In the genomic region with DNA sequence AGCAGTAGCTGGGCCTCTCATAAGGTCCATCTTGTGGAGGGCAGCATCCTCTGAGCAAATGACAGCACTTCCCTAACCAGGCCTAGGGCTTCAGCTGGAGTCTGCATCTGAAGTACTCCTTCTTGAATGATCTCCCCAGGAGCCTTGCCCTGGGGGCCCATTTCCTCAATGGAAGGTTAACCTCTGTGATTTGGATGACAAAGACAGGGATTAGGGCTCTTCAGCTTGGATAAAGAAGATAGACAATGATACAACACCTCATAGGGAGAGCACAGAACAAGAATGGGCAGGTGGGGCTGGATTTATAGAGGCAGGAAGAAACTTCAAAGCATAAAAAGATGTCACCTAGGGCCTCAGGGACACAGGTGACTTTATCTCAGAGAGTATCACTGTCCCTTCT, we compare ENCODE assay signal across 28 mouse cellular contexts.
"Had no signal": no experiment of that assay in that cellular context is flagged by ENCODE, and none has a peak within 500 bp of the region (broad histone marks: within the 10 kb centered on the region; RNA-seq: fewer than 3 reads in every experiment).

No protein-coding gene starts in this region.

- H3K27ac ChIP-seq: gastrocnemius, adult 2 months; heart, embryonic 10.5 days; hindbrain, embryonic 10.5 days; hindbrain, embryonic 12.5 days; hindbrain, embryonic 14.5 days; intestine, embryonic 15.5 days; kidney, embryonic 15.5 days; kidney, postnatal 0 days; limb, embryonic 13.5 days; limb, embryonic 15.5 days; liver, embryonic 13.5 days; liver, embryonic 15.5 days had no signal

- H3K4me3 ChIP-seq: gastrocnemius, adult 2 months; heart, embryonic 10.5 days; heart, embryonic 12.5 days; hindbrain, embryonic 10.5 days; hindbrain, embryonic 12.5 days; intestine, embryonic 15.5 days; kidney, embryonic 15.5 days; limb, embryonic 13.5 days; limb, embryonic 15.5 days; liver, embryonic 13.5 days; liver, embryonic 15.5 days had no signal

- H3K9me3 ChIP-seq: heart, embryonic 10.5 days; heart, embryonic 12.5 days; hindbrain, embryonic 10.5 days; hindbrain, embryonic 12.5 days; intestine, embryonic 15.5 days; kidney, embryonic 15.5 days; limb, embryonic 13.5 days; limb, embryonic 15.5 days; liver, embryonic 13.5 days; liver, embryonic 15.5 days had no signal

- H3K9ac ChIP-seq: heart, embryonic 12.5 days; hindbrain, embryonic 12.5 days; hindbrain, embryonic 14.5 days; intestine, embryonic 15.5 days; kidney, embryonic 15.5 days; limb, embryonic 13.5 days; limb, embryonic 15.5 days; liver, embryonic 13.5 days; liver, embryonic 15.5 days had no signal

- H3K27me3 ChIP-seq: heart, embryonic 12.5 days; hindbrain, embryonic 12.5 days; intestine, embryonic 15.5 days; kidney, embryonic 15.5 days; limb, embryonic 13.5 days; limb, embryonic 15.5 days; liver, embryonic 13.5 days; liver, embryonic 15.5 days had no signal

- H3K4me2 ChIP-seq: heart, embryonic 12.5 days; hindbrain, embryonic 12.5 days; hindbrain, embryonic 14.5 days; intestine, embryonic 15.5 days; kidney, embryonic 15.5 days; limb, embryonic 13.5 days; limb, embryonic 15.5 days; liver, embryonic 13.5 days; liver, embryonic 15.5 days had no signal

- H3K4me1 ChIP-seq: heart, embryonic 10.5 days; hindbrain, embryonic 10.5 days; intestine, embryonic 15.5 days; kidney, embryonic 15.5 days; liver, embryonic 13.5 days; liver, embryonic 15.5 days had no signal

- DNase-seq: gastrocnemius, adult 2 months; gastrocnemius, postnatal 10 days; gastrocnemius, postnatal 25 days; heart, adult 18-20 months; heart, postnatal 10 days; heart, postnatal 4 days; kidney, adult 11 months; kidney, adult 2 months; kidney, adult 9 months; kidney, postnatal 14 days; kidney, postnatal 36 days; layer of hippocampus, adult 9-11 months; layer of hippocampus, postnatal 36 days; left cerebral cortex, postnatal 4 days; liver, embryonic 13.5 days had no signal

- H3K36me3 ChIP-seq: heart, embryonic 10.5 days; heart, embryonic 12.5 days; hindbrain, embryonic 10.5 days; hindbrain, embryonic 12.5 days; intestine, embryonic 15.5 days; kidney, embryonic 15.5 days; limb, embryonic 13.5 days; limb, embryonic 15.5 days; liver, embryonic 13.5 days; liver, embryonic 15.5 days had no signal

- ATAC-seq: hindbrain, embryonic 16.5 days; inflammation-experienced regulatory T-cells, adult 6 months; intestine, embryonic 15.5 days had no signal
